Mouse (Mus musculus) fibroblast of lung, adult 2 months (primary cell): ENCODE results near the gene Tex45.
A peak's percentile ranks its signal among the peaks of the same experiment; 100 is the strongest.

Source experiments
- DNase-seq: peaks from one replicate; pipeline ENCODE4 v3.0.0-alpha.2; 2011; ENCODE audit warnings: low read depth

The Tex45 gene

DNA sequence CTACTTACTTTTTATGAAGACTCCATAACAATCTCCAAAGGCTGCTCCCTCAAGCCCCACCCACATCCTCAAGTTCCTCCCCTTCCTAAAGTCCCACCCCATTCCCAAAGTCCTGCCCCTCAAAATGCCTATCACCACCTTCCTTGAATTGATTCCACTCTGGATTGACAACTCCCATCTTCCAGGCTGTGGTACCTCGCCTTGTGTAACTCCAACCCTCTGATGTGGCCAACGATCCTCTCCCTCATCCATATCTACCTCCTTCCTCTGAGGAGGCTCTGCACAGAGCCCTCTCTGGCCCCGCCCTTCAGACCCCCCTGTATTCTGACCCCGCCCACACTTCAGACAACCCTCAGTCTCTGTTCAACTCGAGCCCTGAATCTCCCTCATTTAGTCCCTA, 14.5 kb downstream of the Tex45 start:
- DNase-seq: no peak

GRCm38 (mm10) chr8:3492901-3493844, 22.5 kb downstream of the Tex45 start, which contains the start of gene Zfp358:
Gene Zfp358 (plus strand): TSS chr8:3493138.
- no peak for DNase-seq

DNA sequence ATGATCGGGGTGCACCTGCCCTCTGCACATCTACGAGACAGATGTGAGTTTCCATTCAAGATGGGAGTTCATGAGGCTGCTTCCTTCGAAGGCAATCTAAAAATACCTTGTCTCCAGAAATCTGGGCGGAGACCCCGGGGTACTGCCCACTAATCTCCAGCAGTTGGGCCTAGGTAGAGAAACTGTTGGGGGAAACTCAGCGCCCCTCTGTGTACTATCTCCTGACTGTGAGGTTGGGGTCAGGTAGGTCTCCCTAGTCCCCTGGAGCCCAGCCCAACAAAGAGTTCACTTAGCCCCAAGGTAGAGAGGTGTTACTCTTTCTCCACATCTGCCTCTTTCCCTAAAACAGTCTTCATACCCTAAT, 23.2 kb downstream of the Tex45 start:
- DNase-seq: no peak

- no peak for DNase-seq
These were observed 25.1 kb downstream of the Tex45 start for GRCm38 (mm10) chr8:3495578-3496427.

DNA sequence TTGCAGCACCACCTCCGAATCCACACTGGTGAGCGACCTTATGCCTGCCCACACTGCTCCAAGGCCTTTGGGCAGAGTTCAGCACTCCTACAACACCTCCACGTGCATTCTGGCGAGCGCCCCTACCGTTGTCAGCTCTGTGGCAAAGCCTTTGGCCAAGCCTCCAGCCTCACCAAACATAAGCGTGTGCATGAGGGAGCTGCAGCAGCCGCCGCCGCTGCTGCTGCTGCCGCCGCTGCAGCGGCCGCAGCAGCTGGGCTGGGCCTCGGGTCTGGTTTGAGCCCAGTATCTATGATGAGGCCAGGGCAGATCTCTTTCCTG, 25.7 kb downstream of the Tex45 start:
- no peak for DNase-seq

GRCm38 (mm10) chr8:3498583-3498982, 27.9 kb downstream of the Tex45 start:
- DNase-seq: no peak

DNA sequence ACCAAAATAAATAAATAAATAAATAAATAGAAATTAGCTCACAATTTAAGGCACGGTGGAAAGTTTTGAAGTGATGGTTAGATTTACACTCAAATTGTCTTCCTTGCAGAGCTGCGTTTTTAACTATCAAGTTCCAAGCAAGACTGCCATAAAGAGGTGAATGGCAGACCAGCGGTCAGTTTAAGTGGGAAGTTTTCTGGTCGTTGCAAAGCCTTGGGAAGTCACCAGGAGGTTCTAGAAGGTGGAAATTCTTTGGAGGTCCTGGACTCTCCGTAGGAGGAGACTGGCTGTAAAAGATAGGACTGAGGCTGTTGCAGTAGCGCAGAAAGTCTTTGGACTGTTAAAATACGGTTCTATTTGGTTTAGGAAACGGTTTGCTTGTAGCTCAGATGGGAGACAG, 29.1 kb downstream of the Tex45 start:
- DNase-seq: no peak

GRCm38 (mm10) chr8:3500235-3501090, 29.8 kb downstream of the Tex45 start, which contains the start of gene Mcoln1:
Gene Mcoln1 (plus strand): TSS chr8:3500457.
- peak; percentile 94 for DNase-seq

- DNase-seq: no peak
These were observed 31.6 kb downstream of the Tex45 start for GRCm38 (mm10) chr8:3502217-3502616.

DNA sequence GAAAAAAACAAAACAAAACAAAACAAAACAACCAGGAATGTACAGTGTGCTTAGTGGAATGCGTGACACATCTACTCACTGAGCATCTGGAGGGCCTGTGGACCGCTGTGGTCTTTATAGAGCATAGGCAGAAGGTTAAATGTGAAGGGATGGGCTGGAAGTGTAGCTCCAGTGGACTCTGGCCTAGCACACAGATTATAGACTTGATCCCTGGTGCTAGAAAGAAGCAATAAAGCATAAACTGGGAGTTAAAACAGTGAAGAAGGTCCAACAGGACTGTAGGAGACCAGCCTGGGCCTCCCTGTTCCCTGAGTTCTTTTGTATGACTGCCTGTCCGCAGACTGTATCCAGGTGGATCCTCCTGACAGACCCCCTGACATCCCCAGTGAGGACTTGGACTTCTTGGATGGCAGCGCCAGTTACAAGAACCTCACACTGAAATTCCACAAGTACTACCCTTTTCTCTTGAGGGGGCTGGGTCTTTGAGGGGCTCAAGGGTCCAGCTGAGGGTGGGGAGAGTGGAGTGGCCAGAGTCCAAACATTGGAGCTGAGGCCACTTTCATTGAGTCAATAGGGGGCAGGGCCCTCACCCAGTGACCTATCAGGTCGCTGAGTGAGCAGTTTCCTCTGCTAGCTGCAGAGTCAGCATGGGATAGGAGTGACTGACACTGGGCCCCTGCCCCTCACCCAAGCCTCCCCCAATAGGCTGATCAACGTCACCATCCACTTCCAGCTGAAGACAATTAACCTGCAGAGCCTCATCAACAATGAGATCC, 37.5 kb downstream of the Tex45 start:
- DNase-seq: no peak

GRCm38 (mm10) chr8:3514681-3515247, 44.1 kb downstream of the Tex45 start:
- DNase-seq: no peak

- peak; percentile 56 for DNase-seq
These were observed 44.6 kb downstream of the Tex45 start, which contains the start of gene Pnpla6 for GRCm38 (mm10) chr8:3515260-3515671. Gene Pnpla6 (plus strand): TSS chr8:3515384.

DNA sequence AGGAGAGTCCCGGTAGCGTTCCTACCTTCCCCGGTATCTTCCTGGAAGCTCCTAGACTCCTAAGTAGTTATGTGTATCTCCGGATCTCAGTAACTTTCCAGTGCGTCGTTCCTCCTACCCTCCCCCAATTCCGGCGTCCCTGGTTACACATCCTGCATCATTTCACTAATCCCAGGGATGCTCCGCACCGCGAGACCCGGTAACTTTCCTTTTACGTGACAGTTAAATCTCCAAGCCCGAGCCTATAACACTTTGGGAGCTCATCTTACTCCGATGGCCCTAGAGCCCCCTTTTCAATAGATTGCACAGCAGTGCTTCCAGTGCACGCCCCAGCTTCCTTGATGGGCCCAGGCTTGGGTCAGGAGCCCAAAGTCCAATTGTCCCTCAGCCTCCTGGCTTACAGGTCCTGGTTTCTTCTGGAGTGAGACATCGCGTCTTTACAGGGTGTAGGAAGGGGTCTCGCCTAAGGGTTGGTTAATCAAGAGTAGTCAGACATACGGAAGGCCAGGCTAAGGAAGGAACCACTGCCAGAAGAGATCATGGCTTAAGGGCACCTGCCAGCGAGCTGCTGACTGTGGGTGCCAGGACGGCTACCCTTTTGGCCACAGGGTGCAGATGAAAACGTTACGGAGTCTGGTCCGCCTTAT, 45.2 kb downstream of the Tex45 start:
- DNase-seq: no peak

GRCm38 (mm10) chr8:3516450-3517116, 45.9 kb downstream of the Tex45 start:
- peak; percentile 86 for DNase-seq

- no peak for DNase-seq
These were observed 46.4 kb downstream of the Tex45 start for GRCm38 (mm10) chr8:3517117-3517495.

- no peak for DNase-seq
These were observed 51.5 kb downstream of the Tex45 start for GRCm38 (mm10) chr8:3522007-3522697.

- no peak for DNase-seq
These were observed 60.2 kb downstream of the Tex45 start for GRCm38 (mm10) chr8:3530816-3531215.

DNA sequence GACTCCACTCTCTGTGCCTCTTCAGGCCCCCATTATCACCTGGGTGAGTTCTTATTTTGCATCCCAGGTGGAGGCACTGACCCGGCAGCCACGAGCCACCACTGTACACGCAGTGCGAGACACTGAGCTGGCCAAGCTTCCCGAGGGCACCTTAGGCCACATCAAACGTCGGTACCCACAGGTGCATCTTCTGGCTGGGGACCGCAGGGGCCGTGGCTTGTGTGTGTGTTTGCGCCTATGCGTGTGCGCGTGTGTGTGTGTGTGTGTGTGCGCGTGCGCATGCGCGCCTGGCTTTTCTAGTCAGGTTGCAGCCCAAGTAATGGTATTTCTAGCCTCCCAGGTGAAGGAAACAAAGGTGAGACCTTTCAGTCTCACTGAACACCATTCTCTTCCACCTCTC, 61.3 kb downstream of the Tex45 start:
- no peak for DNase-seq
